Mouse (Mus musculus) forebrain, embryonic 14.5 days (tissue): ENCODE measurements around the gene Ggnbp2. TPM values are rescaled to one million over a fixed set of nuclear protein-coding genes. Genes with fewer than 3 reads are reported as not detected.

Experiments
- ATAC-seq: fragments of 200-750 bp; cut with Nextera tagmentation; 2 replicates; pipeline ENCODE4 v1.8.0; 2017; ENCODE audit warnings: mild to moderate bottlenecking, moderate library complexity
- DNase-seq: peaks from one replicate; pipeline ENCODE4 v3.0.0-alpha.2; 2015; ENCODE audit warnings: low spot score
- H3K27ac ChIP-seq: fragments of 300-500 bp; sonication (generic); 2 replicates; pipeline ENCODE4 v1.5.1; 2014; ENCODE audit warnings: low read depth, mild to moderate bottlenecking, control low read depth, low read length, moderate library complexity
- H3K27me3 ChIP-seq: fragments of 300-500 bp; sonication (generic); replicated peaks from 2 replicates; pipeline ENCODE4 v1.6.1; 2014; ENCODE audit warnings: low read length, control low read depth, mixed read lengths; ENCODE audit not compliant: control insufficient read depth, insufficient read depth
- H3K36me3 ChIP-seq: fragments of 300-500 bp; sonication (generic); 2 replicates; pipeline ENCODE4 v1.6.1; 2014; ENCODE audit warnings: low read length, control low read depth; ENCODE audit not compliant: control insufficient read depth, insufficient read depth
- H3K4me1 ChIP-seq: fragments of 300-500 bp; sonication (generic); 2 replicates; pipeline ENCODE4 v1.6.1; 2014; ENCODE audit warnings: antibody characterized with exemption, low read length, control low read depth; ENCODE audit not compliant: control insufficient read depth, insufficient read depth
- H3K4me2 ChIP-seq: fragments of 300-500 bp; sonication (generic); 2 replicates; pipeline ENCODE4 v1.6.1; 2014; ENCODE audit warnings: mild to moderate bottlenecking, control low read depth, low read length
- H3K4me3 ChIP-seq: fragments of 300-500 bp; sonication (generic); 2 replicates; pipeline ENCODE4 v1.5.1; 2014; ENCODE audit warnings: low read depth, low read length, control low read depth
- H3K9ac ChIP-seq: fragments of 300-500 bp; sonication (generic); 2 replicates; pipeline ENCODE4 v1.6.1; 2014; ENCODE audit warnings: mild to moderate bottlenecking, low read length, control low read depth, moderate library complexity
- H3K9me3 ChIP-seq: fragments of 300-500 bp; sonication (generic); replicated peaks from 2 replicates; pipeline ENCODE4 v1.6.1; 2016; ENCODE audit warnings: low read length, control low read depth, mixed read lengths; ENCODE audit not compliant: control insufficient read depth
- WGBS: fragments of 180-500 bp; shearing (Covaris S2); extraction: QIAGEN DNeasy Blood & Tissue Kit; methylation state at CpG from one replicate; pipeline ENCODE4 v1.1.7; 2014; 5-methylcytosine and 5-hydroxymethylcytosine counted together
- microRNA-seq: library from miRNA; unstranded; fragments of <30 nt; microRNA quantifications from one replicate; pipeline ENCODE4, GENCODE M21; 2016
- polyA plus RNA-seq: library from polyadenylated mRNA; unstranded; fragments of >200 nt; fragmentation: Nextera tagmentation; extraction: Ambion mirVana; gene quantifications from 2 replicates; pipeline ENCODE4 v1.2.1, GENCODE M21; 2014

Ggnbp2 gene
- polyA plus RNA-seq, 1 experiment from 2014 or later, result 55.2 TPM

DNA sequence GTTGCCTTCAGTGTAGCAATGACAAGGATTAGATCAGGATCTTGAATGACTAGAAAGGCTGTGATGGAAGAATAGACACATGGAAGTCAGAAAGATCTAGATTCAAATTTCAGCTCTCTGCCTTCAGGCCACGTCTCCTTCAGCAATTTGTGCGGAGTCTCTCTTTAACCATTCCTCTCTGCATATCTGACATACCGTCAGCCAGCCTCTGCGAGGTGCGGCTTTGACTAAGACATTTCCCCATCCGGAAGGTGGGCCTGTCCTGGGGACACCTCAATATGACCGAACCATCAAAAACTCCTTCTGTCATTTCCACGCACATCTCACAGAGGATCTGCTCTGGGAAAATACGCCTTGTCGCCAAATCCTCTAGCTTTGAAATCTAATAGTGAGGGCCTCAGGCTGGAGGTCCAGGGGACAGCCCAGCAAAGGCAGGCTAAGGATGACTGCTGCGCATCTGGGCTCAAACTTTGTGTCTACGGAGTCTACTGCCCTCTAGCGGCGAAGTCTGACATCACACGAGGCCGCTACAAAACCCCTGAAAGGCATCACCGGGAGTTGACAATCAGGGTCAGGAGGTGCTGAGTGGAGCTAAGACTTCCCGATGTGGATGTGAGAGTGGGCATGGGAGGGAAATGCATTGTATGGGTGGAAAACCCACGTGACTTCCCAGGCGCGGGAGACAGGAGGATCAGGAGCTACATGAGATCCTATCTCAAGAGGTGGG is 72.8 kb downstream of the Ggnbp2 start:
- Histone ChIP-seq H3K4me3 (no peak overlapping the region), H3K27ac (no peak overlapping the region), H3K4me1 (no peaks in the 10 kb centered on the region), H3K27me3 (peaks cover 4% of the 10 kb centered on the region; the same call in 1 of the 2 replicates), H3K9ac (no peak overlapping the region), H3K9me3 (no peaks in the 10 kb centered on the region), H3K36me3 (no peaks in the 10 kb centered on the region), H3K4me2 (no peak overlapping the region)
- ATAC-seq (peak; percentile 37; the same call in 1 of the 2 replicates), DNase-seq (peak; percentile 89)
- WGBS, result 22% methylated on average over 21 of the region's 21 CpGs

DNA sequence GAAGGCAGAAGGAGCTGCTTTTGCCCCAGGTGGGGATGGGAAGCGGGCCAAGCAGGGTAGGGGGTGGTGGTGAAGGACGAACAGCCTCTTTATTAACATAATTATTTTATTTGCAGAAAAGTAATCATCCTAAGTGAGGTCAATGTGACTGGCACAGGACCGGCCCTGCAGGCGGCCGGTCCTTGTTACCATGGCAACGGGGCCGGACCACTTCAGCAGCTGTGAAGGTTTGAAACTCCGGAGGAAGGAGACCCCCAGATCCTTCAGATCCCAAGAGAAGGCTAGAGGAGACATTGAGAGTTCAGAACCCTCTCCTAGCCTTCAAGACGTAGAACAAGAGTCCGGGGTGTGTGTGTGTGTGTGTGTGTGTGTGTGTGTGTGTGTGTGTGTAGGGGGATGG is 73.6 kb downstream of the Ggnbp2 start:
- DNase-seq (peak; percentile 27), ATAC-seq (no peak)
- 17% methylated on average over 10 of the region's 10 CpGs for WGBS
- Histone ChIP-seq H3K4me3 (no peak overlapping the region), H3K9ac (no peak overlapping the region), H3K27ac (no peak overlapping the region), H3K4me2 (no peak overlapping the region), H3K9me3 (no peaks in the 10 kb centered on the region), H3K27me3 (peaks cover 4% of the 10 kb centered on the region; the same call in 1 of the 2 replicates), H3K36me3 (no peaks in the 10 kb centered on the region), H3K4me1 (no peaks in the 10 kb centered on the region)

- peaks cover 10% of the 10 kb centered on the region; the same call in 1 of the 2 replicates for H3K27me3 ChIP-seq
- 9% methylated on average over 17 of the region's 17 CpGs for WGBS
- ATAC-seq, result peak; percentile 96
These were observed 76.0 kb downstream of the Ggnbp2 start for GRCm38 (mm10) chr11:84794496-84795113.

GRCm38 (mm10) chr11:84793545-84793944 is 77.1 kb downstream of the Ggnbp2 start:
- Histone ChIP-seq H3K27ac (no peak overlapping the region), H3K4me2 (no peak overlapping the region), H3K27me3 (peaks cover 17% of the 10 kb centered on the region), H3K36me3 (no peaks in the 10 kb centered on the region), H3K9me3 (no peaks in the 10 kb centered on the region), H3K9ac (no peak overlapping the region), H3K4me3 (no peak overlapping the region), H3K4me1 (no peaks in the 10 kb centered on the region)
- ATAC-seq (no peak), DNase-seq (no peak)

More at GRCm38 (mm10) chr11:84794496-84795113, 76.0 kb downstream of the Ggnbp2 start:
- peak; percentile 89 for DNase-seq
- Histone ChIP-seq H3K36me3 (no peaks in the 10 kb centered on the region), H3K9me3 (no peaks in the 10 kb centered on the region), H3K4me3 (no peak overlapping the region), H3K4me2 (peak overlapping the region; percentile 44), H3K9ac (peak overlapping the region; percentile 48), H3K27ac (no peak overlapping the region), H3K4me1 (no peaks in the 10 kb centered on the region)

DNA sequence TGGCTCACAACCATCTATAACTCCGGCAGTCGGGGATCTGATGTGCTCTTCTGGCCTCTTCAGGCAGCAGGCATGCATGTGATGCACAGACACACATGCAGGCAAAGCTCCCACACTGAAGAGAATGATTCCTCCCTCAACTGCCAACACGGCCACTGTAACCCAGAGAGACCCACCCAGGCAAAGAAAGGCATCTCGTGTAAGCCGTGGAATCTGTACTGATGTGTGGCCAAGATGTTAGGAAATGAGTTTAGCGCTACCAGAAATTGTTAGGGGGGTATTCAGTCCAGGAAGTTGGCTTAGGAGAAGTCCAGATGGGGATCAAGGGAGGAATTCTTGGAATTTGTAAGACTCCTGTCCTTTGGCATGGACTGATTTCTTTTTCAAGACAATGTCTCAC is 80.2 kb downstream of the Ggnbp2 start:
- H3K4me1 ChIP-seq, result no peaks in the 10 kb centered on the region
- H3K27ac ChIP-seq, result no peak overlapping the region
- H3K4me2 ChIP-seq, result no peak overlapping the region
- no peaks in the 10 kb centered on the region for H3K36me3 ChIP-seq
- WGBS, result 72% methylated on average over 6 of the region's 6 CpGs
- no peak overlapping the region for H3K4me3 ChIP-seq
- peaks cover 19% of the 10 kb centered on the region for H3K27me3 ChIP-seq
- ATAC-seq, result no peak
- no peaks in the 10 kb centered on the region for H3K9me3 ChIP-seq
- no peak for DNase-seq
- no peak overlapping the region for H3K9ac ChIP-seq

Small RNA genes within 50 kb of the gene (microRNA-seq; reads per million reads assigned to microRNA genes)
- not detected for gene Gm23564

Other genes starting within 250 kb of the Ggnbp2 start
- 10.5 and 12.1 TPM in 2 replicates for gene Mrm1, start 51.3 kb downstream of the Ggnbp2 start, polyA plus RNA-seq
- gene Dhrs11, start 41.8 kb downstream of the Ggnbp2 start, polyA plus RNA-seq, result 4.1 and 5.5 TPM in 2 replicates
- gene Myo19, start 9.3 kb upstream of the Ggnbp2 start, polyA plus RNA-seq, result 5.2 and 5.7 TPM in 2 replicates
- gene Pigw, start 9.5 kb upstream of the Ggnbp2 start, polyA plus RNA-seq, result 3.8 and 4.4 TPM in 2 replicates
- gene Znhit3, start 45.5 kb upstream of the Ggnbp2 start, polyA plus RNA-seq, result 70.7 and 78.3 TPM in 2 replicates
- 2.7 and 3.8 TPM in 2 replicates for gene Car4, start 87.0 kb upstream of the Ggnbp2 start, polyA plus RNA-seq